Mouse (Mus musculus): ENCODE results near the gene Sox30. TPM values are rescaled to one million over a fixed set of nuclear protein-coding genes. Genes with fewer than 3 reads are reported as not detected.

Sox30 gene
- polyA plus RNA-seq, 1 experiment from 2014 or later, result 0.25 TPM

DNA sequence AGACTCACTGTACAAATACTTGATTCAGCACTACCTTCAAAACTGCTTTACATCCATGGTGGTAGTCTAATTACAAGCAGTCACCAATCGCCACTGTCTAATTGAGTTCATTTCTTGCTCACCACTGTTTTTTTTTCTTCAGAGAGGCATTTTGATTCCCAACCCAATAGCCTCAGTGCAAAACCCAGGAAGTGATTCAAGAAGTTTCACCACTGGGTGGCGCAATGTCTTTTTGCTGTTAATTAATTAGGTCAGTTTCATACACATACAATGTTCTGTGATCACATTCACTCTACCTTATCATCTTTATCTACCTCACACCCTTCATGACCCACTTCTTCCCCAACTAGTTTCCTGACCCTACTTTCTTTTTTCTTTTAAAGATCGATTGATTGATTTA lies 20.5 kb upstream of the Sox30 start:
- no peak overlapping the region for H3K27ac ChIP-seq

DNA sequence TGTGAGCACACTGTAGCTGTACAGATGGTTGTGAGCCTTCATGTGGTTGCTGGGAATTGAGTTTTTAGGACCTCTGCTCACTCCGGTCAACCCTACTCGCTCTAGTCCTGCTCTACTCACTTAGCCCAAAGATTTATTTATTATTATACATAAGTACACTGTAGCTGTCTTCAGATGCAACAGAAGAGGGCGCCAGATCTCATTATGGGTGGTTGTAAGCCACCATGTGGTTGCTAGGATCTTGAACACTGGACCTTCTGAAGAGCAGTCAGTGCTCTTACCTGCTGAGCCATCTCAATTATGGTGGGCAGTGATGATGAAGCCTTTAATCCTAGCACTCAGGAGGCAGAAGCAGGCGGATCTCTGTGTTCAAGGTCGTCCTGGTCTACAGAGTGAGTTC lies 20.1 kb upstream of the Sox30 start:
- H3K9me3 ChIP-seq (replicated peaks), result no peaks in the 10 kb centered on the region
- no peak overlapping the region for H3K4me2 ChIP-seq
- peaks cover 2% of the 10 kb centered on the region; the same call in 1 of the 2 replicates for H3K27me3 ChIP-seq
- no peak overlapping the region for H3K27ac ChIP-seq
- WGBS, result 89% methylated on average over 5 of the region's 5 CpGs
- H3K4me1 ChIP-seq, result peaks cover 2% of the 10 kb centered on the region; the same call in 1 of the 2 replicates
- H3K4me3 ChIP-seq (replicated peaks), result no peak overlapping the region
- H3K36me3 ChIP-seq, result no peaks in the 10 kb centered on the region
- H3K9ac ChIP-seq, result no peak overlapping the region
- no peak for ATAC-seq (replicated peaks; ENCODE audit: low FRiP score)

More for the DNA sequence above, 20.5 kb upstream of the Sox30 start:
- H3K4me1 ChIP-seq, result peaks cover 6% of the 10 kb centered on the region
- H3K4me2 ChIP-seq, result no peak overlapping the region
- H3K4me3 ChIP-seq (replicated peaks), result no peak overlapping the region
- H3K36me3 ChIP-seq, result no peaks in the 10 kb centered on the region
- no peak for ATAC-seq (replicated peaks; ENCODE audit: low FRiP score)
- H3K27me3 ChIP-seq, result peaks cover 2% of the 10 kb centered on the region; the same call in 1 of the 2 replicates
- H3K9ac ChIP-seq, result no peak overlapping the region
- WGBS, result 78% methylated on average over 3 of the region's 3 CpGs
- H3K9me3 ChIP-seq (replicated peaks), result no peaks in the 10 kb centered on the region

DNA sequence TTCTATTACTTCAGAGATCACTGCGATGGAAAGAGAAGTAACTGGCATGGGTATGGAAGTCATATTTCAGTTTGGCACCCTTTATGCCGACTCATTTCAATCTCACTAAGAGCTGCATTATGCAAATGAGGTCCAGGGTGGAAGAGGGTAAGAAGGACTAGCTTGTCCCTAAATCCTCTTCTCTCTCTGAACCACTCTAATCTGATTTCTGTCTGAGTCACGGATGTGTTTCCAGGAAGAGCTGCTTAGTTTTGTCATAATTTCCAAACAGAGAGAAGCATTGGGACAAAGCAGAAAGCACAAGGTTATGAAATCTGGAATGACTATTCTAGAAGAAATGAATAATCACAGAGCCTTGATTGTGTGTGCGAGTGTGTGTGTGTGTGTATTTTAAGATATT lies 13.2 kb upstream of the Sox30 start:
- H3K9ac ChIP-seq, result no peak overlapping the region
- no peaks in the 10 kb centered on the region for H3K4me1 ChIP-seq
- no peaks in the 10 kb centered on the region for H3K36me3 ChIP-seq
- H3K27ac ChIP-seq, result no peak overlapping the region
- no peak for ATAC-seq (replicated peaks; ENCODE audit: low FRiP score)
- no peak overlapping the region for H3K4me3 ChIP-seq (replicated peaks)
- no peaks in the 10 kb centered on the region for H3K27me3 ChIP-seq
- no peak overlapping the region for H3K4me2 ChIP-seq
- 84% methylated on average over 4 of the region's 4 CpGs for WGBS
- no peaks in the 10 kb centered on the region for H3K9me3 ChIP-seq (replicated peaks)

DNA sequence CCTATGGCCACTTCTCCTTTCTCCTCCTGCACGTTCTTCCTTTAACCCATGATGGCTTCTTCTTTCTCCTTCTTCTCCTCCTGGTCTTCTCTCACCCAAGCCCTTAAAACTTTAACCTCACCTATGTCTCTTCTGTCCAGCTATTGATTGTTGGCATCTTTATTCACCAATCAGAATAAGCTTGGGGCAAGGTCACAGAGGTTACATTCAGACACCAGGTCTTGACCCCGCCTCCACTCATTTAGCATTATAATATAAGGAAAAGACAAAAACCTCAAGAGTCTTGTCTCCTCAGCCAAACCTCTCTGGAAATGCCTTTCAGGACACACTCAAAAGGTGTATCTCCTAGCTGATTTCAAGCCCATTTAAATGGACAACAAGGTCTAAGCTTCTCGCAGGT lies 11.6 kb upstream of the Sox30 start:
- 89% methylated on average over 3 of the region's 3 CpGs for WGBS
- Histone ChIP-seq H3K27ac (no peak overlapping the region), H3K4me3 (replicated peaks) (no peak overlapping the region), H3K4me1 (no peaks in the 10 kb centered on the region), H3K9ac (no peak overlapping the region), H3K4me2 (no peak overlapping the region), H3K9me3 (replicated peaks) (no peaks in the 10 kb centered on the region), H3K36me3 (no peaks in the 10 kb centered on the region), H3K27me3 (peaks cover 4% of the 10 kb centered on the region; the same call in 1 of the 2 replicates)
- ATAC-seq (replicated peaks; ENCODE audit: low FRiP score), result no peak

DNA sequence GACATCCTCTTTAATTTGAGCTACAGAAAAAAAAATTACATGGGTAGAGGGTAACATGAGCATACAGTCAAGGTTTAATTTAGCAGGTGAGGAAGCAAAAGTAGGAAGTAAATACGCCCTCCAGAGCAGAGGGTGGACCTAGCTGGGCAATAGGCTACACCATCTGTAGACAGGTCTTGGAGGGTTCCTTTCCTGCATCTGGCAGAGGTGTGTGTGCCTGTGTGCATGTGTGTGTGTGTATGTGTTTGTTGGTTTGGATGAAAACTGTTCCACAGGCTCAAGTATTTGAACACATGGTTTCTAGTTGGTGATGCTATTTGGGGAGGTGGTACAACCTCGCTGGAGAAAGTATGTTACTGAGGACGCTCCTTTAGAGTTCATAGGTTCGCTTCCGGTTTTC lies 6.5 kb upstream of the Sox30 start:
- Histone ChIP-seq H3K36me3 (no peaks in the 10 kb centered on the region), H3K9ac (no peak overlapping the region), H3K27me3 (peaks cover 10% of the 10 kb centered on the region; the same call in 1 of the 2 replicates), H3K4me2 (no peak overlapping the region), H3K4me3 (replicated peaks) (no peak overlapping the region), H3K9me3 (replicated peaks) (no peaks in the 10 kb centered on the region), H3K4me1 (no peaks in the 10 kb centered on the region), H3K27ac (no peak overlapping the region)
- ATAC-seq (replicated peaks; ENCODE audit: low FRiP score), result no peak
- WGBS, result 80% methylated on average over 5 of the region's 5 CpGs

DNA sequence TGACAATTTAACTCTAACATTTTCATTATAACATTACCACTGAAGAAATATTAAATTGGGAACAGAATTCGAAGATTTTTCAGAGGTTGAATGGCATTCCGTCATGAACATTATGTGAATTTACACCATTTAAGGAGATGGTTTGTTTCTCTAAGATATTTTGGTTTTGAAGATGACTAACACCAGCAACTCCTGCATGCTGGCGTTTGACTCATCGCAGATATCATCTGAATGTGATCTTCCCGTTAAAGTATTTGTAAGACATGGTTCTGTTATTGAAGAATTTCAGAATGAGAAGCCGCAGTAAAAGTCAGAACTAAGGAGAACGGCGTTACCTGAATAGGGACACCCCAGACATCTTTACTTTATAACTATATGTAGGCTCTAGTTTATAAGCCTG lies 5.6 kb upstream of the Sox30 start:
- Histone ChIP-seq H3K27me3 (peaks cover 10% of the 10 kb centered on the region; the same call in 1 of the 2 replicates), H3K4me3 (replicated peaks) (no peak overlapping the region), H3K9ac (no peak overlapping the region), H3K4me1 (no peaks in the 10 kb centered on the region), H3K9me3 (replicated peaks) (no peaks in the 10 kb centered on the region), H3K4me2 (no peak overlapping the region), H3K36me3 (no peaks in the 10 kb centered on the region), H3K27ac (no peak overlapping the region)
- no peak for ATAC-seq (replicated peaks; ENCODE audit: low FRiP score)
- WGBS, result 91% methylated on average over 8 of the region's 8 CpGs

DNA sequence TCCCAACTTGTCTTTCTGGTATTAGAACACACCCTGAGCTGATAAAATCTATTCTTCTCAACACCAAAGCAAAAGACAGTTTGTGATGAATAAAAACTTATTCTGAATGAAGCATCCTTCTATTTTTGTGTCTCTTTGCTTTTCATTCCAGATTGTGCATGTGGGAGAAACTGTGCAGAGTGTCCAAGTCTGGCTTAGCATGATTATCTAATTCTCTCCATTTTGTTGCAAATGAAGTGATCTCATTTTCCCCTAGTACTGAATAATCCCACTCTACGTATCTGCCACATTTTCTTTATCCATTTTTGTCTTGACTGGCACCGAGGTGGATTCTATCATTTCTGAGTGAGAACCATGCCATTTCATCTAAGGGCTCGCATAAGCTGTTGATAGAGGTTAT lies 4.0 kb upstream of the Sox30 start:
- H3K36me3 ChIP-seq, result no peaks in the 10 kb centered on the region
- no peak overlapping the region for H3K4me3 ChIP-seq (replicated peaks)
- no peaks in the 10 kb centered on the region for H3K9me3 ChIP-seq (replicated peaks)
- no peak for ATAC-seq (replicated peaks; ENCODE audit: low FRiP score)
- H3K27me3 ChIP-seq, result peaks cover 15% of the 10 kb centered on the region; the same call in 1 of the 2 replicates
- H3K27ac ChIP-seq, result no peak overlapping the region
- H3K4me1 ChIP-seq, result peaks cover 12% of the 10 kb centered on the region
- H3K9ac ChIP-seq, result no peak overlapping the region
- H3K4me2 ChIP-seq, result no peak overlapping the region
- WGBS, result 83% methylated on average over 3 of the region's 3 CpGs

DNA sequence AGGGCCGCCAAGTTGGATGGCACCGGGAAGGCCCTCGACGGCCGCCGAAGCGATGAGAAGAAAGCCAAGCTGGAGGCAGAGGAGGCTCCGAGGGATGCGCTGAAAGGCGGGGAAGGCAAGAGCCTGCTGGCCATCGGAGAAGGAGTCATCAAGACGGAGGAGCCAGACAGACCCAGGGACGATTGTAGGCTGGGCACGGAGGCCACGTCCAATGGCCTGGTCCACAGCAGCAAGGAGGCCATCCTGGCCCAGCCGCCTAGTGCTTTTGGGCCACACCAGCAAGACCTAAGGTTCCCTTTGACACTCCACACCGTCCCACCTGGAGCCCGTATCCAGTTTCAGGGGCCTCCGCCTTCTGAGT lies 763 bp downstream of the Sox30 start:
- H3K4me3 ChIP-seq (replicated peaks), result peak overlapping the region; percentile 58
- H3K27ac ChIP-seq, result no peak overlapping the region
- no peaks in the 10 kb centered on the region for H3K36me3 ChIP-seq
- H3K4me2 ChIP-seq, result peak overlapping the region; percentile 81
- H3K4me1 ChIP-seq, result peaks cover 12% of the 10 kb centered on the region
- 33% methylated on average over 19 of the region's 19 CpGs for WGBS
- peak overlapping the region; percentile 74 for H3K9ac ChIP-seq
- peaks cover 14% of the 10 kb centered on the region; the same call in 1 of the 2 replicates for H3K27me3 ChIP-seq
- ATAC-seq (replicated peaks; ENCODE audit: low FRiP score), result peak; percentile 61; the same call in 1 of the 2 replicates
- H3K9me3 ChIP-seq (replicated peaks), result no peaks in the 10 kb centered on the region

DNA sequence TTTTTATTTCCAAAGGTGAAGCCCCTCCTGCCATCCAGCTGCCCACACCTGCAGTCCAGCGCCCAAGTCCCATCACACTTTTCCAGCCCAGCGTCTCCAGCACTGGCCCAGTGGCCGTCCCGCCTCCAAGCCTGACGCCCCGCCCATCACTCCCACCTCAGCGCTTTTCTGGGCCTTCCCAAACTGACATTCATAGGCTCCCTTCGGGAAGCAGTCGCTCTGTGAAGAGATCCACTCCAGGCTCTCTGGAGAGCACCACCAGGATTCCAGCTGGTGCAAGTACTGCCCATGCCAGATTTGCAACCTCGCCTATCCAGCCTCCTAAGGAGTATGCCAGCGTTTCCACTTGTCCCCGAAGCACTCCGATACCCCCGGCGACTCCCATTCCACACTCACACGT lies 11.5 kb downstream of the Sox30 start:
- WGBS, result 6% methylated on average over 16 of the region's 16 CpGs
- Histone ChIP-seq H3K27ac (no peak overlapping the region), H3K36me3 (no peaks in the 10 kb centered on the region), H3K4me1 (peaks cover 8% of the 10 kb centered on the region), H3K27me3 (no peaks in the 10 kb centered on the region), H3K4me3 (replicated peaks) (peak overlapping the region; percentile 40), H3K4me2 (peak overlapping the region; percentile 70), H3K9ac (0 out of 2 replicates have a peak overlapping the region, but pooled peaks have one; percentile 10), H3K9me3 (replicated peaks) (no peaks in the 10 kb centered on the region)
- ATAC-seq (replicated peaks; ENCODE audit: low FRiP score), result peak; percentile 81

DNA sequence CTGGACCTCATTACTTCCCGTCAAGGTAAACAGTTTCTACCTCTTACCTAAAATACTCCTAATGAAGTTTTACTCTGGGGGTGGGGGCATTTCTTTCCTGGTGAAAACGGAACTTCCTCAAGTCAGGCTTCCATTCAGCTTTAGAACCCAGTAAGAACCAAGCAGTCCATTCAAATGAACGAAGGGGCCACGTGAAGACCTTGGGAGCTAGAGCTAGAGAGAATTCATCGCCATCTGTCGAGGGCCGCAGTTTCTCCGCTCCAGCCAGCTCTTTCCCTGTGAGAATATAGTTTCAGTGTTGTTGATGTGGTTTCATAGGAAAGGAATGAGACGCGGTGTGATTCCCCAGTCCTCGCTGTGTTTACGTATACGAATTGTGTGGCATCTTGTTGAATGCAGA lies 12.0 kb downstream of the Sox30 start:
- Histone ChIP-seq H3K27me3 (no peaks in the 10 kb centered on the region), H3K27ac (no peak overlapping the region), H3K4me3 (replicated peaks) (peak overlapping the region; percentile 40), H3K9ac (no peak overlapping the region), H3K36me3 (no peaks in the 10 kb centered on the region), H3K9me3 (replicated peaks) (no peaks in the 10 kb centered on the region), H3K4me2 (peak overlapping the region; percentile 70), H3K4me1 (peaks cover 8% of the 10 kb centered on the region)
- WGBS, result 51% methylated on average over 13 of the region's 13 CpGs
- no peak for ATAC-seq (replicated peaks; ENCODE audit: low FRiP score)

DNA sequence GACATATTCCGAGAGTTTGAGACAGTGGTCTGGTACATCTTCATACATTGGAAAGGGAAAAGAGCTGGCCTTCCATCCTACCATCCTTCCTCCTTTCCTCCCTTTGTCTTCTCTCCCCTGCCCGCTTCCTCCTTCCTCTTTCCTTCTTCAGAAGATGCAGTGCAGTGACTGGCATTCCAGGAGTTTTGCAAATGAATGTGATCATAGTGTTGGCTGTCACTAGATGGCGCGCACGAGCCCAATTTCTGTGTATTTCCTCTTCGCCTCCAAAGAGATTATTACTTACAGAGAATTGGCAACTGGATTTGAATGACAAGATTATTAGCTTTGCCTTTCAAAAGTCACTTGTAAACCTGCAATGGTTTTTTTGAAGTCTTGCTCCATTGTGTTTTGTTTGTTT lies 36.0 kb downstream of the Sox30 start:
- H3K27me3 ChIP-seq, result no peaks in the 10 kb centered on the region
- ATAC-seq (replicated peaks; ENCODE audit: low FRiP score), result no peak
- no peak overlapping the region for H3K9ac ChIP-seq
- WGBS, result 18% methylated on average over 6 of the region's 6 CpGs
- H3K4me3 ChIP-seq (replicated peaks), result no peak overlapping the region
- H3K27ac ChIP-seq, result no peak overlapping the region
- H3K9me3 ChIP-seq (replicated peaks), result no peaks in the 10 kb centered on the region
- H3K4me2 ChIP-seq, result no peak overlapping the region
- H3K4me1 ChIP-seq, result 0 out of 2 replicates have a peak, but pooled peaks cover 2% of the 10 kb centered on the region
- H3K36me3 ChIP-seq, result no peaks in the 10 kb centered on the region

DNA sequence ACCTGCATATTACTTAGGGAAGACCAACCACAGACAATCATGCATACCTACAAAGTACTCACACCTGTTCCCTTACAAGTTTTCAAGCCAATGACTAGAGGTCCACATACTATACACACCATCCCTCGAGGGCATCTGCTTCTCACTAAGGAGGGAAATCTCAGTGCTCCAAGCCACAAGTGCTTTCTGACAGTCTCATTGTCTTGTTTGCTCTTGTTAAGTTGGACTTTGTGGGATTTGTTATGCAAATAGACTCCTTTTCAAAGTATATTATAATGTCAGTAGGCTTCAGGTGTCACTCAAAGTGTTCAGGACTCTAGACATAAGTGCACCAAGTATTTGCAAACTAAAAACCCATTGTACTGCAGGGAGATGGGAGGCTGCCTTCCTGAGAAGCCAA lies 40.1 kb downstream of the Sox30 start:
- Histone ChIP-seq H3K27ac (no peak overlapping the region), H3K9me3 (replicated peaks) (no peaks in the 10 kb centered on the region), H3K36me3 (no peaks in the 10 kb centered on the region), H3K4me3 (replicated peaks) (no peak overlapping the region), H3K27me3 (no peaks in the 10 kb centered on the region), H3K4me2 (no peak overlapping the region), H3K4me1 (0 out of 2 replicates have a peak, but pooled peaks cover 2% of the 10 kb centered on the region), H3K9ac (no peak overlapping the region)
- no peak for ATAC-seq (replicated peaks; ENCODE audit: low FRiP score)
- 89% methylated on average over 1 of the region's 1 CpGs for WGBS

DNA sequence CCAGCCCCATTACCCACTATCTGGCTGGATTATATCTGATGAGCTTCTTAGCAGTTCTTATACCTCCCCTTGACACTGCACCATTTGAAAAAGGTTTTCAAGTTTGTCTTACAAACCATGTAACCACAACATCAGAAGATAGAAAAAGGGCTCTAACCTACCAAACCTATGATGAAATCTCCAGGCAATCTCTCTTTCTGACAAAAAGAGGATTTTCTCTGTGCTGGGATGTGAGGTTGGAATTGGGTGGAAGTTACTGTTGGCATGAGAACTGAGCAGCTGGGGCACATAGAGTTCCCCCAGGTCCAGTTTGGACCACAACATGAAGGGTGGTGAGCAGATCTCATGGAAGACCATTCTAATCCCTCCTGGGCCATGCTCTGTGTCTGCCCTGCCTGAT lies 41.7 kb downstream of the Sox30 start:
- no peak for ATAC-seq (replicated peaks; ENCODE audit: low FRiP score)
- no peak overlapping the region for H3K27ac ChIP-seq
- no peaks in the 10 kb centered on the region for H3K36me3 ChIP-seq
- no peaks in the 10 kb centered on the region for H3K9me3 ChIP-seq (replicated peaks)
- H3K4me2 ChIP-seq, result no peak overlapping the region
- H3K4me3 ChIP-seq (replicated peaks), result no peak overlapping the region
- H3K9ac ChIP-seq, result no peak overlapping the region
- 0 out of 2 replicates have a peak, but pooled peaks cover 9% of the 10 kb centered on the region for H3K4me1 ChIP-seq
- H3K27me3 ChIP-seq, result no peaks in the 10 kb centered on the region
